Mouse (Mus musculus): ENCODE results near the gene Ufsp2.

DNA sequence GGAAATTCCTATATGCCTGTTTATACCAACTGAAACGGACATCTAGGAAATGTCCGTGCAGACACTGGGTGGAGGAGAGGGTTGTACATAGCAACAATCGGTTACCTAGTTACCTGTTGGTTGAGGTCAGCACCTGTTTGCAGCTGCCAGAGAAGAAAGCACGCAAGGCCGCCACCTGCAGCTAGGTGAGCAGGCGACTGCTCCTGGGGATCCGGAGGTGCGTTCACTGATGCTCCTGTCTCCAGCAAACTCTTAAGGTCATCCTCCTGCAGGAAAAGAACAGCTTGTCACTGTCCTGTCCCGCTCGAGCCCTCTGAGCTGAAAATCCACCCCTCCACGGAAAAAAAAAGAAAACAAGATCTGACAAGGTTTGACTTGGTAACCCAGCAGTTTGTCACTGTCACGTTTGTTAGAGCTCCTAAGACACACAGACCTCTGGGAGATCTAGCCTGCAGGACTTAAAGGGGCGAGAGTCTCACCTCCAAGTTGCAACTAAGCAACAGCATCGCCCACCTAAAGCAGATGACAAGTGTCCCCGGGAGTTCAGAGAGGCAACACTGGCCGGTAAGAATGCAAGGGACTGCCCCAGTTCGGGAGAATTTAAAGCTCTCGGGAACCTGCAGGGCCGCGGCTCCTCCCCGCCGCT is 23.9 kb downstream of the Ufsp2 start, which contains the start of gene Lrp2bp:
- TF ChIP-seq CTCF (IDR thresholded peaks at IDR 0.05; ENCODE audit: extremely low read depth, insufficient read depth, insufficient read length, insufficient replicate concordance), result no peak
- TF ChIP-seq POLR2A (IDR thresholded peaks at IDR 0.05; ENCODE audit: low read depth, low read length), result no peak

Measured in spleen, adult 2 months (tissue).